Mouse (Mus musculus) E14TG2a.4 (cell line): ENCODE results near the gene Edc3.

Source experiments
- CTCF ChIP-seq: conservative IDR thresholded peaks from 2 replicates; pipeline ENCODE4 v1.5.1; 2014; ENCODE audit warnings: low read length
- POU5F1 ChIP-seq: IDR thresholded peaks from 2 replicates; pipeline ENCODE4 v1.6.1; 2014; ENCODE audit warnings: low read length, borderline replicate concordance

DNA sequence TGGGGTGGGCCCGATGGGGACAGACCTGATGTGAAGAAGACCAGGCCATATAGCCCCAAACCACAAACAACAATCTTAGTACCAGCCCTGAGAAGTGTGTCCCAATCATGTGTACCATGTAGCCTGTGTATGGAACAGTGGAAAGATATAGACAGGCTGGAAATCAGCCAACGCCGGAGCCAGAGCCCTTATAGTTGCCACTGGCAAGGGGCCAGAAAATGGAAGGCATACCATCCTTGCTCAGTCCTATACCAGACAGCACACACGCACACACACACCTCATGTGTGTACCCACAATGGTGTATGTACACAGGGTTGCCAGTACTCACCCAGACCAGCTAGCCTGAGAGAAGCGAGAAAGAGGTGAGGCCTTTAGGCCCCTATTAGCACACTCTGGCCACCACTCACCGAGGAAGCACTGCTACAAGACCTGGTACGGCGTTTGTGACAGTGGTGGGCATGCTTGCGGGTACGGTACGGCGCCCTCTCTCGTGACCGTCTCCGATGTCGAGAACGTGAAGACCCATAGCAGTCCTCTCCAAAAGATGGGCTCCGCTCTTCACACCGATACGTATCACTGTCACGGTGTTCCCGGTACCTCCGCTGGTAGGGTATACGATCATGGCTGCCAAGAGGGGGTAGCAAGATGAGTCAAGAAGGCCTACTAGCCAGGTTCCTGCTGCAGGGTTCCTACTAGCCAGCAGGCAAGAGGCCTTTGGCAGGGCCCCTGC lies 52.2 kb downstream of the Edc3 start:
- TF ChIP-seq CTCF (no peak), POU5F1 (no peak)
